Mouse (Mus musculus): ENCODE data around the gene Tmprss9. TPM values are rescaled to one million over a fixed set of nuclear protein-coding genes. Genes with fewer than 3 reads are reported as not detected.
A peak's percentile ranks its signal among the peaks of the same experiment; 100 is the strongest.

Gene Tmprss9
- total and polyA plus RNA-seq, 2 experiments from 2014 or later = 0.11 to 0.27 TPM

DNA sequence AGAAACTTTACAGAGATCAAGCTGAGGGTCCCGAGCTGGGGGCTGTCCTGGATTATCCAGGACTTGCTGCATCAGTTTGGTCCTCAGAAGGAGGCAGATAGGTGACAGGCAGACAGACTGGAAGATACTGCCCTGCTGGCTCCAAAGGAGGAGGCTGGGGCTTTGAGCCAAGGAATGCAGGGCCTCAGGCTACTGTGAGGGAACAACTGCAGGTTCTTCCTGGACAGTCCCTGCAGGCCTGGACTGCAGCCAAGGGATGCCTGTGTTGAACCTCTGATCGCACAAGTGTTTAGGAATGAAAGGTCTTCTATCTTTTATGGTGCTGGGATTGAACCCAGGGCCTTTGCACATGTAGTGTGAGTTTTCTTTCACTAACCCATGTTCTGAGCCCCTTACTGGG is 76.2 kb downstream of the Tmprss9 start:
- no peaks in the 10 kb centered on the region for H3K27me3 ChIP-seq (ENCODE audit: insufficient read depth, low read length)
- no peak overlapping the region for H3K27ac ChIP-seq (ENCODE audit: low read depth, low read length)
- DNase-seq (ENCODE audit: low spot score) = no peak
- no peaks in the 10 kb centered on the region for H3K36me3 ChIP-seq (ENCODE audit: insufficient read depth, low read length)
- H3K4me2 ChIP-seq (ENCODE audit: low read depth, low read length, poor library complexity, severe bottlenecking) = no peak overlapping the region
- WGBS = 67% methylated on average over 2 of the region's 2 CpGs
- no peak overlapping the region for H3K4me3 ChIP-seq (ENCODE audit: low read depth, low read length)
- no peaks in the 10 kb centered on the region for H3K4me1 ChIP-seq (ENCODE audit: insufficient read depth, low read length)
- no peaks in the 10 kb centered on the region for H3K9me3 ChIP-seq (ENCODE audit: low read length)
- no peak for ATAC-seq (ENCODE audit: low FRiP score)
- no peak overlapping the region for H3K9ac ChIP-seq (replicated peaks; ENCODE audit: low read length, poor library complexity, severe bottlenecking)
- no peak for TF ChIP-seq CTCF (IDR thresholded peaks at IDR 0.05)

DNA sequence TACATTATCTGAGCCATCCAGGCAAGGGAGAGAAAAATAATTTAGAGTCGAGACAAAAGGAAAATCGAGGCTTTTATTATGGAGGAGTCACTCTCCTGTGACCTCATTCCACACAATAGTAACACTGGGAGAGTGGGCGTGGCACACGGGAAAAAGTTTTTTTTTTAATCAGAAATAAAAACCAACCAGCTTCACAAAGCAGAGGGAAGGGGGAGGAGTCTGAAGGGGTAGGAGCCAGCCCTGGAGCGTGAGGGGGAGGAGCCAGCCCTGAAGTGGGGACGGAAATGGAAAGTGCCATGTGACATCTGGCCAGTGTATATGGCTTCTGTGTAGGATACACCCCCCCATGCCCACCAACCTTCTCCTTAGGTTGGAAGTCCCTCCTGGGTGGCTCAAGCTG is 76.9 kb downstream of the Tmprss9 start:
- no peak overlapping the region for H3K4me2 ChIP-seq (ENCODE audit: low read depth, low read length, poor library complexity, severe bottlenecking)
- no peak overlapping the region for H3K27ac ChIP-seq (ENCODE audit: low read depth, low read length)
- no peaks in the 10 kb centered on the region for H3K4me1 ChIP-seq (ENCODE audit: insufficient read depth, low read length)
- no peak for TF ChIP-seq CTCF (IDR thresholded peaks at IDR 0.05)
- no peaks in the 10 kb centered on the region for H3K9me3 ChIP-seq (ENCODE audit: low read length)
- no peaks in the 10 kb centered on the region for H3K27me3 ChIP-seq (ENCODE audit: insufficient read depth, low read length)
- DNase-seq (ENCODE audit: low spot score) (no peak), ATAC-seq (ENCODE audit: low FRiP score) (no peak)
- no peak overlapping the region for H3K4me3 ChIP-seq (ENCODE audit: low read depth, low read length)
- H3K9ac ChIP-seq (replicated peaks; ENCODE audit: low read length, poor library complexity, severe bottlenecking) = no peak overlapping the region
- WGBS = 29% methylated on average over 6 of the region's 6 CpGs
- no peaks in the 10 kb centered on the region for H3K36me3 ChIP-seq (ENCODE audit: insufficient read depth, low read length)

- H3K9me3 ChIP-seq (ENCODE audit: low read length) = no peaks in the 10 kb centered on the region
- H3K27ac ChIP-seq (ENCODE audit: low read depth, low read length) = no peak overlapping the region
- no peak for ATAC-seq (ENCODE audit: low FRiP score)
- H3K36me3 ChIP-seq (ENCODE audit: insufficient read depth, low read length) = no peaks in the 10 kb centered on the region
- H3K4me2 ChIP-seq (ENCODE audit: low read depth, low read length, poor library complexity, severe bottlenecking) = no peak overlapping the region
- WGBS = 81% methylated on average over 3 of the region's 3 CpGs
- H3K4me3 ChIP-seq (ENCODE audit: low read depth, low read length) = no peak overlapping the region
- DNase-seq (ENCODE audit: low spot score) = no peak
- no peaks in the 10 kb centered on the region for H3K27me3 ChIP-seq (ENCODE audit: insufficient read depth, low read length)
- no peak overlapping the region for H3K9ac ChIP-seq (replicated peaks; ENCODE audit: low read length, poor library complexity, severe bottlenecking)
- no peaks in the 10 kb centered on the region for H3K4me1 ChIP-seq (ENCODE audit: insufficient read depth, low read length)
- no peak for TF ChIP-seq CTCF (IDR thresholded peaks at IDR 0.05)
Measured at GRCm38 (mm10) chr10:80949081-80949480, 77.4 kb downstream of the Tmprss9 start.

MicroRNA genes within 50 kb of the gene (microRNA counts, 519-probe panel; counts per million panel counts)
- 528 counts per million, percentile 58 among the panel's probes with 10 or more counts for microRNA mmu-miR-1982

Small RNAs within 50 kb of the gene (microRNA-seq; reads per million reads assigned to microRNA genes)
- gene Mir1982 (ENCODE audit: borderline number of aligned reads) = 7.4 reads per million, percentile 15 among the genes with 10 or more reads in this experiment

Other genes starting within 250 kb of the Tmprss9 start
- 124 and 146 TPM in 2 replicates for gene Csnk1g2, start 249.0 kb upstream of the Tmprss9 start, total RNA-seq (2014; rRNA removed)
- gene Csnk1g2, start 249.0 kb upstream of the Tmprss9 start, polyA plus RNA-seq (2015; fragmentation: Nextera tagmentation; extraction: Ambion mirVana) = 90.5 and 93.3 TPM in 2 replicates
- 168 and 215 TPM in 2 replicates for gene Btbd2, start 214.8 kb upstream of the Tmprss9 start, total RNA-seq (2014; rRNA removed)
- gene Btbd2, start 214.8 kb upstream of the Tmprss9 start, polyA plus RNA-seq (2015; fragmentation: Nextera tagmentation; extraction: Ambion mirVana) = 71.6 and 80.4 TPM in 2 replicates
- gene Mknk2, start 193.7 kb upstream of the Tmprss9 start, total RNA-seq (2014; rRNA removed) = 74.6 and 74.7 TPM in 2 replicates
- 35.3 and 36.0 TPM in 2 replicates for gene Mknk2, start 193.7 kb upstream of the Tmprss9 start, polyA plus RNA-seq (2015; fragmentation: Nextera tagmentation; extraction: Ambion mirVana)
- gene Mob3a, start 169.9 kb upstream of the Tmprss9 start, total RNA-seq (2014; rRNA removed) = 66.6 and 75.1 TPM in 2 replicates
- gene Mob3a, start 169.9 kb upstream of the Tmprss9 start, polyA plus RNA-seq (2015; fragmentation: Nextera tagmentation; extraction: Ambion mirVana) = 44.9 and 48.5 TPM in 2 replicates
- gene Izumo4, start 169.7 kb upstream of the Tmprss9 start, total RNA-seq (2014; rRNA removed) = 26.3 and 48.0 TPM in 2 replicates
- gene Izumo4, start 169.7 kb upstream of the Tmprss9 start, polyA plus RNA-seq (2015; fragmentation: Nextera tagmentation; extraction: Ambion mirVana) = 44.0 and 47.4 TPM in 2 replicates
- gene Ap3d1, start 129.6 kb upstream of the Tmprss9 start, total RNA-seq (2014; rRNA removed) = 182 and 183 TPM in 2 replicates
- gene Ap3d1, start 129.6 kb upstream of the Tmprss9 start, polyA plus RNA-seq (2015; fragmentation: Nextera tagmentation; extraction: Ambion mirVana) = 95.4 and 105 TPM in 2 replicates
- 23.8 and 34.4 TPM in 2 replicates for gene Dot1l, start 116.6 kb upstream of the Tmprss9 start, total RNA-seq (2014; rRNA removed)
- gene Dot1l, start 116.6 kb upstream of the Tmprss9 start, polyA plus RNA-seq (2015; fragmentation: Nextera tagmentation; extraction: Ambion mirVana) = 9.9 and 13.4 TPM in 2 replicates
- gene Sf3a2, start 73.7 kb upstream of the Tmprss9 start, total RNA-seq (2014; rRNA removed) = 18.3 and 34.2 TPM in 2 replicates
- gene Sf3a2, start 73.7 kb upstream of the Tmprss9 start, polyA plus RNA-seq (2015; fragmentation: Nextera tagmentation; extraction: Ambion mirVana) = 61.5 and 64.3 TPM in 2 replicates
- 68.0 and 88.1 TPM in 2 replicates for gene Plekhj1, start 73.2 kb upstream of the Tmprss9 start, total RNA-seq (2014; rRNA removed)
- gene Plekhj1, start 73.2 kb upstream of the Tmprss9 start, polyA plus RNA-seq (2015; fragmentation: Nextera tagmentation; extraction: Ambion mirVana) = 94.1 and 103 TPM in 2 replicates
- gene Amh, start 66.6 kb upstream of the Tmprss9 start, total RNA-seq (2014; rRNA removed) = 0.82 and 2.9 TPM in 2 replicates
- not detected in 2 replicates for gene Amh, start 66.6 kb upstream of the Tmprss9 start, polyA plus RNA-seq (2015; fragmentation: Nextera tagmentation; extraction: Ambion mirVana)
- gene Jsrp1, start 58.4 kb upstream of the Tmprss9 start, total RNA-seq (2014; rRNA removed) = not detected in 2 replicates
- 0.83 and 1.1 TPM in 2 replicates for gene Jsrp1, start 58.4 kb upstream of the Tmprss9 start, polyA plus RNA-seq (2015; fragmentation: Nextera tagmentation; extraction: Ambion mirVana)
- gene Oaz1, start 45.2 kb upstream of the Tmprss9 start, total RNA-seq (2014; rRNA removed) = 863 and 928 TPM in 2 replicates
- 1,039 and 1,193 TPM in 2 replicates for gene Oaz1, start 45.2 kb upstream of the Tmprss9 start, polyA plus RNA-seq (2015; fragmentation: Nextera tagmentation; extraction: Ambion mirVana)
- gene Lingo3, start 27.8 kb upstream of the Tmprss9 start, total RNA-seq (2014; rRNA removed) = 39.3 and 61.0 TPM in 2 replicates
- 24.4 and 26.8 TPM in 2 replicates for gene Lingo3, start 27.8 kb upstream of the Tmprss9 start, polyA plus RNA-seq (2015; fragmentation: Nextera tagmentation; extraction: Ambion mirVana)
- gene Lsm7, start 16.6 kb upstream of the Tmprss9 start, total RNA-seq (2014; rRNA removed) = 136 and 249 TPM in 2 replicates
- gene Lsm7, start 16.6 kb upstream of the Tmprss9 start, polyA plus RNA-seq (2015; fragmentation: Nextera tagmentation; extraction: Ambion mirVana) = 292 and 299 TPM in 2 replicates
- 116 and 132 TPM in 2 replicates for gene Sppl2b, start 16.6 kb upstream of the Tmprss9 start, total RNA-seq (2014; rRNA removed)
- gene Sppl2b, start 16.6 kb upstream of the Tmprss9 start, polyA plus RNA-seq (2015; fragmentation: Nextera tagmentation; extraction: Ambion mirVana) = 78.6 and 86.2 TPM in 2 replicates
- gene Timm13, start 29.1 kb downstream of the Tmprss9 start, total RNA-seq (2014; rRNA removed) = 153 and 267 TPM in 2 replicates
- 362 and 384 TPM in 2 replicates for gene Timm13, start 29.1 kb downstream of the Tmprss9 start, polyA plus RNA-seq (2015; fragmentation: Nextera tagmentation; extraction: Ambion mirVana)
- gene Lmnb2, start 46.4 kb downstream of the Tmprss9 start, total RNA-seq (2014; rRNA removed) = 40.2 and 47.3 TPM in 2 replicates
- 22.6 and 22.7 TPM in 2 replicates for gene Lmnb2, start 46.4 kb downstream of the Tmprss9 start, polyA plus RNA-seq (2015; fragmentation: Nextera tagmentation; extraction: Ambion mirVana)
- gene Gadd45b, start 58.2 kb downstream of the Tmprss9 start, total RNA-seq (2014; rRNA removed) = 3.5 and 7.3 TPM in 2 replicates
- gene Gadd45b, start 58.2 kb downstream of the Tmprss9 start, polyA plus RNA-seq (2015; fragmentation: Nextera tagmentation; extraction: Ambion mirVana) = 5.0 and 6.4 TPM in 2 replicates
- gene Gng7, start 143.1 kb downstream of the Tmprss9 start, total RNA-seq (2014; rRNA removed) = 27.6 and 40.7 TPM in 2 replicates
- gene Gng7, start 143.1 kb downstream of the Tmprss9 start, polyA plus RNA-seq (2015; fragmentation: Nextera tagmentation; extraction: Ambion mirVana) = 29.5 and 29.9 TPM in 2 replicates
- 104 and 119 TPM in 2 replicates for gene Diras1, start 153.8 kb downstream of the Tmprss9 start, total RNA-seq (2014; rRNA removed)
- 95.2 and 98.3 TPM in 2 replicates for gene Diras1, start 153.8 kb downstream of the Tmprss9 start, polyA plus RNA-seq (2015; fragmentation: Nextera tagmentation; extraction: Ambion mirVana)
- gene Slc39a3, start 165.6 kb downstream of the Tmprss9 start, total RNA-seq (2014; rRNA removed) = 115 and 122 TPM in 2 replicates
- gene Slc39a3, start 165.6 kb downstream of the Tmprss9 start, polyA plus RNA-seq (2015; fragmentation: Nextera tagmentation; extraction: Ambion mirVana) = 50.2 and 54.7 TPM in 2 replicates
- 216 and 236 TPM in 2 replicates for gene Sgta, start 188.3 kb downstream of the Tmprss9 start, total RNA-seq (2014; rRNA removed)
- 325 and 348 TPM in 2 replicates for gene Sgta, start 188.3 kb downstream of the Tmprss9 start, polyA plus RNA-seq (2015; fragmentation: Nextera tagmentation; extraction: Ambion mirVana)
- gene Thop1, start 198.2 kb downstream of the Tmprss9 start, total RNA-seq (2014; rRNA removed) = 59.9 and 67.1 TPM in 2 replicates
- 35.2 and 35.8 TPM in 2 replicates for gene Thop1, start 198.2 kb downstream of the Tmprss9 start, polyA plus RNA-seq (2015; fragmentation: Nextera tagmentation; extraction: Ambion mirVana)
- gene Creb3l3, start 227.0 kb downstream of the Tmprss9 start, total RNA-seq (2014; rRNA removed) = 0.28 and 1.6 TPM in 2 replicates
- 0.62 and 0.81 TPM in 2 replicates for gene Creb3l3, start 227.0 kb downstream of the Tmprss9 start, polyA plus RNA-seq (2015; fragmentation: Nextera tagmentation; extraction: Ambion mirVana)
- 256 and 261 TPM in 2 replicates for gene Map2k2, start 234.1 kb downstream of the Tmprss9 start, total RNA-seq (2014; rRNA removed)
- gene Map2k2, start 234.1 kb downstream of the Tmprss9 start, polyA plus RNA-seq (2015; fragmentation: Nextera tagmentation; extraction: Ambion mirVana) = 210 and 218 TPM in 2 replicates